Mouse (Mus musculus) MEL (cell line): ENCODE data around the gene Spata22.

Source experiments
- BHLHE40 ChIP-seq: IDR thresholded peaks from 2 replicates; pipeline ENCODE4 v1.6.1; 2012; ENCODE audit warnings: low read depth, mild to moderate bottlenecking, inconsistent platforms, low read length, improper control_type of control experiment, borderline replicate concordance
- EP300 ChIP-seq, 2 experiments: IDR thresholded peaks; 2 replicates each; pipeline ENCODE4 v1.6.1; 2011; ENCODE audit warnings: improper control_type of control experiment in 2 of 2, low read length in 2 of 2, low read depth in 1 of 2, mild to moderate bottlenecking in 1 of 2
- MAFK ChIP-seq: IDR thresholded peaks from 2 replicates; pipeline ENCODE4 v1.6.1; 2011; ENCODE audit warnings: low read depth, mild to moderate bottlenecking, low read length, improper control_type of control experiment, borderline replicate concordance
- MYC ChIP-seq: IDR thresholded peaks from 2 replicates; pipeline ENCODE4 v1.6.1; 2011; ENCODE audit warnings: low read depth, mild to moderate bottlenecking, low read length, improper control_type of control experiment, moderate library complexity
- NELFE ChIP-seq: IDR thresholded peaks from 2 replicates; pipeline ENCODE4 v1.6.1; 2011; ENCODE audit warnings: low read depth, low read length, improper control_type of control experiment
- NRF1 ChIP-seq: IDR thresholded peaks from 2 replicates; pipeline ENCODE4 v1.6.1; 2014; ENCODE audit warnings: low read depth, mild to moderate bottlenecking, inconsistent platforms, low read length, improper control_type of control experiment, moderate library complexity; ENCODE audit not compliant: poor library complexity, insufficient read depth, severe bottlenecking
- POLR2A ChIP-seq, 2 experiments: IDR thresholded peaks; 2 replicates each; pipeline ENCODE4 v1.6.1; 2011 to 2012; ENCODE audit warnings: low read length in 2 of 2, mild to moderate bottlenecking in 2 of 2, control low read depth in 1 of 2, improper control_type of control experiment in 1 of 2, low read depth in 1 of 2, moderate library complexity in 1 of 2; ENCODE audit not compliant: control insufficient read depth in 1 of 2, insufficient read depth in 1 of 2, poor library complexity in 1 of 2

GRCm38 (mm10) chr11:73327361-73327760 lies 2.2 kb upstream of the Spata22 start:
- TF ChIP-seq POLR2A (IDR thresholded peaks at IDR 0.05; ENCODE audit: control insufficient read depth in 1 of 2, insufficient read depth in 1 of 2, low read depth in 1 of 2, low read length in 2 of 2, poor library complexity in 1 of 2) (no peak), MYC (no peak), EP300 (IDR thresholded peaks at IDR 0.05; ENCODE audit: low read depth in 1 of 2, low read length in 2 of 2) (no peak), NELFE (no peak), BHLHE40 (no peak), MAFK (no peak), NRF1 (no peak)
